Mouse (Mus musculus) heart, embryonic 11.5 days (tissue): ENCODE measurements around the gene Gm37240. TPM values are rescaled to one million over a fixed set of nuclear protein-coding genes. Genes with fewer than 3 reads are reported as not detected.

ENCODE experiments used
- ATAC-seq: fragments of 200-750 bp; cut with Nextera tagmentation; replicated peaks from 2 replicates; pipeline ENCODE4 v1.8.0; 2017; ENCODE audit warnings: moderate library complexity; ENCODE audit not compliant: insufficient number of reproducible peaks, low FRiP score, low TSS enrichment
- H3K27ac ChIP-seq: fragments of 300-500 bp; sonication (generic); 2 replicates; pipeline ENCODE4 v1.5.1; 2014; ENCODE audit warnings: mild to moderate bottlenecking, low read depth, low read length
- H3K27me3 ChIP-seq: fragments of 300-500 bp; sonication (generic); 2 replicates; pipeline ENCODE4 v1.6.1; 2014; ENCODE audit warnings: mild to moderate bottlenecking, low read length, mixed read lengths; ENCODE audit not compliant: control insufficient read depth, insufficient read depth
- H3K36me3 ChIP-seq: fragments of 300-500 bp; sonication (generic); 2 replicates; pipeline ENCODE4 v1.6.1; 2014; ENCODE audit warnings: mild to moderate bottlenecking, low read length, moderate library complexity, mixed read lengths; ENCODE audit not compliant: control insufficient read depth, insufficient read depth
- H3K4me1 ChIP-seq: fragments of 300-500 bp; sonication (generic); 2 replicates; pipeline ENCODE4 v1.6.1; 2014; ENCODE audit warnings: low read length; ENCODE audit not compliant: control insufficient read depth, insufficient read depth
- H3K4me2 ChIP-seq: fragments of 300-500 bp; sonication (generic); 2 replicates; pipeline ENCODE4 v1.6.1; 2014; ENCODE audit warnings: mild to moderate bottlenecking, moderate library complexity
- H3K4me3 ChIP-seq: fragments of 300-500 bp; sonication (generic); 2 replicates; pipeline ENCODE4 v1.5.1; 2014; ENCODE audit warnings: low read depth, low read length
- H3K9ac ChIP-seq: fragments of 300-500 bp; sonication (generic); 2 replicates; pipeline ENCODE4 v1.6.1; 2014; ENCODE audit warnings: mild to moderate bottlenecking, low read depth, low read length, moderate library complexity
- H3K9me3 ChIP-seq: fragments of 300-500 bp; sonication (generic); replicated peaks from 2 replicates; pipeline ENCODE4 v1.6.1; 2016; ENCODE audit warnings: low read length; ENCODE audit not compliant: control insufficient read depth
- WGBS: fragments of 180-500 bp; shearing (Covaris S2); extraction: QIAGEN DNeasy Blood & Tissue Kit; methylation state at CpG from one replicate; pipeline ENCODE4 v1.1.7; 2014; ENCODE audit not compliant: insufficient replicate concordance; 5-methylcytosine and 5-hydroxymethylcytosine counted together
- polyA plus RNA-seq: library from polyadenylated mRNA; unstranded; fragments of >200 nt; fragmentation: Nextera tagmentation; extraction: Ambion mirVana; gene quantifications from 2 replicates; pipeline ENCODE4 v1.2.1, GENCODE M21; 2014

Gene Gm37240
- polyA plus RNA-seq, 1 experiment from 2014 or later = 4.5 TPM

- H3K4me3 ChIP-seq = no peak overlapping the region
- peaks cover 12% of the 10 kb centered on the region for H3K4me1 ChIP-seq
- H3K27ac ChIP-seq = no peak overlapping the region
- no peak overlapping the region for H3K9ac ChIP-seq
- 82% methylated on average over 12 of the region's 12 CpGs for WGBS
- no peak for ATAC-seq
- H3K9me3 ChIP-seq = no peaks in the 10 kb centered on the region
- H3K36me3 ChIP-seq = no peaks in the 10 kb centered on the region
- H3K4me2 ChIP-seq = no peak overlapping the region
- H3K27me3 ChIP-seq = peaks cover 64% of the 10 kb centered on the region
Measured at GRCm38 (mm10) chr3:84474981-84475775, 1412.1 kb downstream of the Gm37240 start.

- H3K9ac ChIP-seq = no peak overlapping the region
- H3K36me3 ChIP-seq = no peaks in the 10 kb centered on the region
- no peak overlapping the region for H3K4me2 ChIP-seq
- 77% methylated on average over 6 of the region's 6 CpGs for WGBS
- no peak overlapping the region for H3K4me3 ChIP-seq
- peaks cover 58% of the 10 kb centered on the region for H3K27me3 ChIP-seq
- H3K27ac ChIP-seq = no peak overlapping the region
- ATAC-seq = no peak
- H3K9me3 ChIP-seq = no peaks in the 10 kb centered on the region
- peaks cover 10% of the 10 kb centered on the region for H3K4me1 ChIP-seq
Measured at GRCm38 (mm10) chr3:84474398-84474797, 1412.9 kb downstream of the Gm37240 start.

- no peaks in the 10 kb centered on the region for H3K36me3 ChIP-seq
- H3K27me3 ChIP-seq = peaks cover 47% of the 10 kb centered on the region
- H3K9me3 ChIP-seq = no peaks in the 10 kb centered on the region
- no peak overlapping the region for H3K4me3 ChIP-seq
- WGBS = 58% methylated on average over 5 of the region's 5 CpGs
- peaks cover 2% of the 10 kb centered on the region; the same call in 1 of the 2 replicates for H3K4me1 ChIP-seq
- H3K9ac ChIP-seq = no peak overlapping the region
- no peak overlapping the region for H3K4me2 ChIP-seq
- no peak for ATAC-seq
- no peak overlapping the region for H3K27ac ChIP-seq
Measured at GRCm38 (mm10) chr3:84472955-84473354, 1414.4 kb downstream of the Gm37240 start.

GRCm38 (mm10) chr3:84472527-84472926 is 1414.8 kb downstream of the Gm37240 start:
- 48% methylated on average over 3 of the region's 3 CpGs for WGBS
- no peak for ATAC-seq
- H3K4me3 ChIP-seq = no peak overlapping the region
- H3K27me3 ChIP-seq = peaks cover 43% of the 10 kb centered on the region
- H3K9ac ChIP-seq = no peak overlapping the region
- peaks cover 6% of the 10 kb centered on the region for H3K4me1 ChIP-seq
- no peak overlapping the region for H3K4me2 ChIP-seq
- H3K9me3 ChIP-seq = no peaks in the 10 kb centered on the region
- no peak overlapping the region for H3K27ac ChIP-seq
- no peaks in the 10 kb centered on the region for H3K36me3 ChIP-seq

GRCm38 (mm10) chr3:84471146-84471545 is 1416.2 kb downstream of the Gm37240 start:
- peak overlapping the region; percentile 18; the same call in 1 of the 2 replicates for H3K4me2 ChIP-seq
- peak overlapping the region; percentile 80 for H3K27ac ChIP-seq
- WGBS = 54% methylated on average over 4 of the region's 4 CpGs

GRCm38 (mm10) chr3:84468111-84468453 is 1419.2 kb downstream of the Gm37240 start:
- Histone ChIP-seq H3K27me3 (peaks cover 24% of the 10 kb centered on the region), H3K9ac (no peak overlapping the region), H3K4me3 (no peak overlapping the region), H3K4me2 (no peak overlapping the region), H3K9me3 (no peaks in the 10 kb centered on the region), H3K27ac (no peak overlapping the region), H3K4me1 (peaks cover 8% of the 10 kb centered on the region), H3K36me3 (no peaks in the 10 kb centered on the region)
- 15% methylated on average over 4 of the region's 4 CpGs for WGBS
- ATAC-seq = no peak

More at GRCm38 (mm10) chr3:84471146-84471545, 1416.2 kb downstream of the Gm37240 start:
- Histone ChIP-seq H3K27me3 (peaks cover 30% of the 10 kb centered on the region), H3K4me3 (no peak overlapping the region), H3K9ac (no peak overlapping the region; the same call in 1 of the 2 replicates), H3K36me3 (no peaks in the 10 kb centered on the region), H3K9me3 (no peaks in the 10 kb centered on the region), H3K4me1 (peaks cover 8% of the 10 kb centered on the region)
- peak; percentile 80 for ATAC-seq

- no peak overlapping the region for H3K4me3 ChIP-seq
- H3K27ac ChIP-seq = no peak overlapping the region
- H3K27me3 ChIP-seq = peaks cover 26% of the 10 kb centered on the region
- whole genome bisulfite sequencing = 52% methylated on average over 10 of the region's 10 CpGs
- no peak overlapping the region for H3K9ac ChIP-seq
- ATAC-seq = no peak
- H3K4me1 ChIP-seq = peaks cover 8% of the 10 kb centered on the region
- H3K4me2 ChIP-seq = 0 out of 2 replicates have a peak overlapping the region, but pooled peaks have one; percentile 3
- no peaks in the 10 kb centered on the region for H3K36me3 ChIP-seq
- no peaks in the 10 kb centered on the region for H3K9me3 ChIP-seq
Measured at GRCm38 (mm10) chr3:84467419-84468110, 1419.8 kb downstream of the Gm37240 start.

- Histone ChIP-seq H3K9me3 (no peaks in the 10 kb centered on the region), H3K9ac (no peak overlapping the region), H3K27me3 (peaks cover 24% of the 10 kb centered on the region), H3K27ac (peak overlapping the region; percentile 35; the same call in 1 of the 2 replicates), H3K4me2 (no peak overlapping the region), H3K36me3 (no peaks in the 10 kb centered on the region), H3K4me3 (no peak overlapping the region), H3K4me1 (peaks cover 17% of the 10 kb centered on the region)
- ATAC-seq = 0 out of 2 replicates have a peak, but pooled peaks have one; percentile 15
- 52% methylated on average over 6 of the region's 6 CpGs for WGBS
Measured at GRCm38 (mm10) chr3:84465822-84466500, 1421.4 kb downstream of the Gm37240 start.
